Mouse (Mus musculus) lung, postnatal 0 days (tissue): Measurements from ENCODE around the gene Gpr84. TPM values are rescaled to one million over a fixed set of nuclear protein-coding genes. Genes with fewer than 3 reads are reported as not detected.

ENCODE experiments used
- ATAC-seq: fragments of 200-750 bp; cut with Nextera tagmentation; 2 replicates; pipeline ENCODE4 v1.8.0; 2017; ENCODE audit warnings: moderate library complexity
- DNase-seq: peaks from one replicate; pipeline ENCODE4 v3.0.0-alpha.2; 2016; ENCODE audit warnings: low spot score
- H3K27ac ChIP-seq: fragments of 300-500 bp; sonication (generic); 2 replicates; pipeline ENCODE4 v1.5.1; 2014; ENCODE audit warnings: antibody characterized with exemption, mild to moderate bottlenecking, low read length, mixed read lengths
- H3K27me3 ChIP-seq: fragments of 300-500 bp; sonication (generic); replicated peaks from 2 replicates; pipeline ENCODE4 v1.6.1; 2014; ENCODE audit warnings: low read length, mixed read lengths; ENCODE audit not compliant: insufficient read depth
- H3K36me3 ChIP-seq: fragments of 300-500 bp; sonication (generic); 2 replicates; pipeline ENCODE4 v1.6.1; 2014; ENCODE audit warnings: low read length, mixed read lengths; ENCODE audit not compliant: insufficient read depth
- H3K4me1 ChIP-seq: fragments of 300-500 bp; sonication (generic); 2 replicates; pipeline ENCODE4 v1.6.1; 2014; ENCODE audit warnings: antibody characterized with exemption, low read depth, low read length, mixed read lengths; ENCODE audit not compliant: insufficient read depth
- H3K4me2 ChIP-seq: fragments of 300-500 bp; sonication (generic); replicated peaks from 2 replicates; pipeline ENCODE4 v1.6.1; 2014; ENCODE audit warnings: low read depth, mild to moderate bottlenecking, low read length, moderate library complexity, mixed read lengths
- H3K4me3 ChIP-seq: fragments of 300-500 bp; sonication (generic); 2 replicates; pipeline ENCODE4 v1.5.1; 2014; ENCODE audit warnings: low read depth, low read length
- H3K9ac ChIP-seq: fragments of 300-500 bp; sonication (generic); replicated peaks from 2 replicates; pipeline ENCODE4 v1.6.1; 2014; ENCODE audit warnings: low read depth, mild to moderate bottlenecking
- H3K9me3 ChIP-seq: fragments of 300-500 bp; sonication (generic); 2 replicates; pipeline ENCODE4 v1.6.1; 2016; ENCODE audit warnings: low read length, mixed read lengths
- CTCF ChIP-seq: IDR thresholded peaks from 2 replicates; pipeline ENCODE4 v1.5.1; 2016; ENCODE audit warnings: antibody characterized with exemption, mild to moderate bottlenecking
- EP300 ChIP-seq: IDR thresholded peaks from 2 replicates; pipeline ENCODE4 v1.6.1; 2016; ENCODE audit warnings: antibody characterized with exemption, mild to moderate bottlenecking, control low read depth
- WGBS: fragments of 180-500 bp; shearing (Covaris S2); extraction: QIAGEN DNeasy Blood & Tissue Kit; methylation state at CpG from one replicate; pipeline ENCODE4 v1.1.7; 2014; 5-methylcytosine and 5-hydroxymethylcytosine counted together
- polyA plus RNA-seq: library from polyadenylated mRNA; unstranded; fragments of >200 nt; fragmentation: Nextera tagmentation; extraction: Ambion mirVana; gene quantifications from 2 replicates; pipeline ENCODE4 v1.2.1, GENCODE M21; 2015

Gene Gpr84
- polyA plus RNA-seq, 1 experiment from 2014 or later = 0.67 TPM

- H3K27ac ChIP-seq = no peak overlapping the region
- H3K9me3 ChIP-seq = no peaks in the 10 kb centered on the region
- peak; percentile 29 for DNase-seq
- no peak overlapping the region for H3K9ac ChIP-seq
- no peak; the same call in 1 of the 2 replicates for ATAC-seq
- H3K4me2 ChIP-seq = peak overlapping the region; percentile 84
- H3K36me3 ChIP-seq = 0 out of 2 replicates have a peak, but pooled peaks cover 3% of the 10 kb centered on the region
- TF ChIP-seq EP300 = no peak
- no peak for TF ChIP-seq CTCF
- peaks cover 6% of the 10 kb centered on the region; the same call in 1 of the 2 replicates for H3K4me1 ChIP-seq
- peak overlapping the region; percentile 49 for H3K4me3 ChIP-seq
- WGBS = 7% methylated on average over 24 of the region's 31 CpGs
- peaks cover 16% of the 10 kb centered on the region for H3K27me3 ChIP-seq
These were observed 29.0 kb upstream of the Gpr84 start for GRCm38 (mm10) chr15:103339166-103339960.

GRCm38 (mm10) chr15:103338829-103339165 lies 28.4 kb upstream of the Gpr84 start:
- DNase-seq = no peak
- H3K4me1 ChIP-seq = peaks cover 6% of the 10 kb centered on the region; the same call in 1 of the 2 replicates
- no peaks in the 10 kb centered on the region for H3K36me3 ChIP-seq
- H3K4me2 ChIP-seq = peak overlapping the region; percentile 84; the same call in 1 of the 2 replicates
- WGBS = 46% methylated on average over 4 of the region's 4 CpGs
- H3K9me3 ChIP-seq = no peaks in the 10 kb centered on the region
- no peak overlapping the region for H3K4me3 ChIP-seq
- no peak for TF ChIP-seq CTCF
- no peak for TF ChIP-seq EP300
- H3K27ac ChIP-seq = no peak overlapping the region
- no peak overlapping the region for H3K9ac ChIP-seq
- no peak for ATAC-seq
- H3K27me3 ChIP-seq = peaks cover 16% of the 10 kb centered on the region

- Histone ChIP-seq H3K36me3 (no peaks in the 10 kb centered on the region), H3K27ac (no peak overlapping the region), H3K4me3 (no peak overlapping the region), H3K9me3 (no peaks in the 10 kb centered on the region), H3K9ac (no peak overlapping the region), H3K4me1 (peaks cover 6% of the 10 kb centered on the region; the same call in 1 of the 2 replicates), H3K27me3 (peaks cover 16% of the 10 kb centered on the region), H3K4me2 (no peak overlapping the region)
- ATAC-seq (no peak), DNase-seq (no peak)
- TF ChIP-seq EP300 = no peak
- no peak for TF ChIP-seq CTCF
- WGBS = 27% methylated on average over 11 of the region's 11 CpGs
These were observed 26.7 kb upstream of the Gpr84 start for GRCm38 (mm10) chr15:103336996-103337667.

GRCm38 (mm10) chr15:103335488-103336235 lies 25.2 kb upstream of the Gpr84 start:
- no peak overlapping the region for H3K4me3 ChIP-seq
- WGBS = 38% methylated on average over 7 of the region's 7 CpGs
- TF ChIP-seq CTCF = no peak
- peaks cover 6% of the 10 kb centered on the region; the same call in 1 of the 2 replicates for H3K4me1 ChIP-seq
- H3K27me3 ChIP-seq = peaks cover 16% of the 10 kb centered on the region
- H3K27ac ChIP-seq = no peak overlapping the region
- DNase-seq (no peak), ATAC-seq (no peak)
- no peaks in the 10 kb centered on the region for H3K36me3 ChIP-seq
- H3K9me3 ChIP-seq = no peaks in the 10 kb centered on the region
- no peak overlapping the region for H3K4me2 ChIP-seq
- H3K9ac ChIP-seq = no peak overlapping the region

- DNase-seq (no peak), ATAC-seq (no peak)
- H3K9me3 ChIP-seq = no peaks in the 10 kb centered on the region
- peaks cover 2% of the 10 kb centered on the region; the same call in 1 of the 2 replicates for H3K4me1 ChIP-seq
- no peaks in the 10 kb centered on the region for H3K36me3 ChIP-seq
- WGBS = 48% methylated on average over 3 of the region's 3 CpGs
- H3K4me3 ChIP-seq = no peak overlapping the region
- H3K27me3 ChIP-seq = peaks cover 10% of the 10 kb centered on the region
- TF ChIP-seq CTCF = no peak
- no peak overlapping the region for H3K4me2 ChIP-seq
- no peak overlapping the region for H3K9ac ChIP-seq
- H3K27ac ChIP-seq = no peak overlapping the region
These were observed 24.6 kb upstream of the Gpr84 start for GRCm38 (mm10) chr15:103335040-103335439.

GRCm38 (mm10) chr15:103334194-103334593 lies 23.8 kb upstream of the Gpr84 start:
- DNase-seq (no peak), ATAC-seq (no peak)
- no peak overlapping the region for H3K4me2 ChIP-seq
- no peak overlapping the region for H3K9ac ChIP-seq
- H3K27me3 ChIP-seq = peaks cover 8% of the 10 kb centered on the region; the same call in 1 of the 2 replicates
- no peaks in the 10 kb centered on the region for H3K9me3 ChIP-seq
- TF ChIP-seq CTCF (no peak), EP300 (no peak)
- no peaks in the 10 kb centered on the region for H3K36me3 ChIP-seq
- no peak overlapping the region for H3K27ac ChIP-seq
- no peaks in the 10 kb centered on the region for H3K4me1 ChIP-seq
- no peak overlapping the region for H3K4me3 ChIP-seq
- WGBS = 39% methylated on average over 2 of the region's 2 CpGs
